Mouse (Mus musculus) embryonic facial prominence, embryonic 12.5 days (tissue): ENCODE data around the gene Wnt2. TPM values are rescaled to one million over a fixed set of nuclear protein-coding genes. Genes with fewer than 3 reads are reported as not detected.
A peak's percentile ranks its signal among the peaks of the same experiment; 100 is the strongest.

Experiments used
- ATAC-seq: fragments of 200-750 bp; cut with Nextera tagmentation; 2 replicates; pipeline ENCODE4 v1.8.0; 2017; ENCODE audit not compliant: insufficient number of reproducible peaks, insufficient read depth, low FRiP score, low TSS enrichment
- H3K27ac ChIP-seq: fragments of 300-500 bp; sonication (generic); 2 replicates; pipeline ENCODE4 v1.5.1; 2016; ENCODE audit warnings: mild to moderate bottlenecking
- H3K27me3 ChIP-seq: fragments of 300-500 bp; sonication (generic); 2 replicates; pipeline ENCODE4 v1.6.1; 2016; ENCODE audit warnings: mild to moderate bottlenecking, moderate library complexity
- H3K36me3 ChIP-seq: fragments of 300-500 bp; sonication (generic); 2 replicates; pipeline ENCODE4 v1.6.1; 2016; ENCODE audit warnings: mild to moderate bottlenecking
- H3K4me1 ChIP-seq: fragments of 300-500 bp; sonication (generic); 2 replicates; pipeline ENCODE4 v1.6.1; 2016
- H3K4me2 ChIP-seq: fragments of 300-500 bp; sonication (generic); replicated peaks from 2 replicates; pipeline ENCODE4 v1.6.1; 2016; ENCODE audit warnings: mild to moderate bottlenecking, moderate library complexity
- H3K4me3 ChIP-seq: fragments of 300-500 bp; sonication (generic); 2 replicates; pipeline ENCODE4 v1.5.1; 2016; ENCODE audit warnings: mild to moderate bottlenecking
- H3K9ac ChIP-seq: fragments of 300-500 bp; sonication (generic); 2 replicates; pipeline ENCODE4 v1.6.1; 2016; ENCODE audit warnings: mild to moderate bottlenecking, moderate library complexity
- H3K9me3 ChIP-seq: fragments of 300-500 bp; sonication (generic); 2 replicates; pipeline ENCODE4 v1.6.1; 2016; ENCODE audit warnings: mild to moderate bottlenecking, moderate library complexity
- WGBS: fragments of 180-500 bp; shearing (Covaris S2); methylation state at CpG from one replicate; pipeline ENCODE4 v1.1.7; 2016; 5-methylcytosine and 5-hydroxymethylcytosine counted together
- polyA plus RNA-seq: library from polyadenylated mRNA; unstranded; fragments of >200 nt; fragmentation: Nextera tagmentation; extraction: Ambion mirVana; gene quantifications from 2 replicates; pipeline ENCODE4 v1.2.1, GENCODE M21; 2016

Gene Wnt2
- 3.5 and 4.7 TPM in 2 replicates for polyA plus RNA-seq

- H3K9ac ChIP-seq = peak within 1 kb of the TSS; percentile 56
- H3K27me3 ChIP-seq = peaks cover 45% of the 10 kb centered on the region
- no peaks in the 10 kb centered on the region for H3K36me3 ChIP-seq
- no peak for ATAC-seq
- H3K27ac ChIP-seq = no peak within 1 kb of the TSS
- WGBS = under 1% methylated on average over 47 of the region's 47 CpGs
- peaks cover 18% of the 10 kb centered on the region for H3K4me1 ChIP-seq
- peak within 1 kb of the TSS; percentile 52 for H3K4me3 ChIP-seq
- no peaks in the 10 kb centered on the region for H3K9me3 ChIP-seq
- peak within 1 kb of the TSS; percentile 96 for H3K4me2 ChIP-seq
These were observed at the start of gene Wnt2 for GRCm38 (mm10) chr6:18029746-18030656. Gene Wnt2 (minus strand): TSS chr6:18030585.

DNA sequence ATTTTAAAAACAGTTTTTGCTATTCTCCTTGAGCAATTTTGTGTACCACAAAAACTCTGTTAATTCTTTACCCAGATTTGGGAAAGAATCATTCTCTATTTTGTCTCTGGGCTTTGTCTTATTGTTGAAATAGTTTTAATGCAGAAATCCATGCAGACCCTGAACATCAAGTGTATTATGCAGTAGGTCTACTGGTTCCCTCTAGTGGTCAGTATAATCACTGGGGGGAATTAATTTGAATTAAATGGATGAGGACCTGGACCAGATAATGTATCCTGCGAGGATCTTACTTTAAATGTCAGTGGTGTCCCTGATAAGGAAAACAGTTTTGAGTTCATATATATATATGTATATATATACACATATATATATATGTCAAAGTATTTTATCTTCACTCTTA is 48.2 kb upstream of the Wnt2 start:
- Histone ChIP-seq H3K27me3 (no peaks in the 10 kb centered on the region), H3K4me1 (no peaks in the 10 kb centered on the region), H3K36me3 (no peaks in the 10 kb centered on the region), H3K27ac (no peak overlapping the region), H3K9me3 (no peaks in the 10 kb centered on the region), H3K4me2 (no peak overlapping the region), H3K4me3 (no peak overlapping the region), H3K9ac (no peak overlapping the region)
- WGBS = 31% methylated on average over 1 of the region's 1 CpGs
- ATAC-seq = no peak

DNA sequence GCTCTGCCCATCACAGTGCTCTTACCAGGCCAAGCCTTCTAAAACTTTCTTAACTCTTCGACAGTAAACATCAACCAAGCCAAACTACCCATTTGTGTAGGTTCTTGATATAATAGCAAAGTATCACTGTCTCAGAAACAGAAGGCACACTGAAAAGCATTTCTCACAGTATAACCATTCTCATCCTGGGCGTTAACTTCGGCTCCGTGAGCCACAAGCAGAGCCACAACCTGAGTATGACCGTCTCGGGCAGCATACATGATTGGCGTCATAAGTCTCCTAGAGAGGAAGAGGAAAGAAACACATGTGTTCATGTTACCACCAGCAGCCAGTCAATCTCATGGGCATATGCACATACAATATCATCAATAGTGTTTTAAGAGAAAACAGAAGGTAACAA is 46.6 kb upstream of the Wnt2 start:
- Histone ChIP-seq H3K9me3 (no peaks in the 10 kb centered on the region), H3K27ac (no peak overlapping the region), H3K9ac (no peak overlapping the region), H3K4me2 (no peak overlapping the region), H3K36me3 (no peaks in the 10 kb centered on the region), H3K27me3 (no peaks in the 10 kb centered on the region), H3K4me1 (no peaks in the 10 kb centered on the region), H3K4me3 (no peak overlapping the region)
- WGBS = 73% methylated on average over 7 of the region's 7 CpGs
- ATAC-seq = no peak

DNA sequence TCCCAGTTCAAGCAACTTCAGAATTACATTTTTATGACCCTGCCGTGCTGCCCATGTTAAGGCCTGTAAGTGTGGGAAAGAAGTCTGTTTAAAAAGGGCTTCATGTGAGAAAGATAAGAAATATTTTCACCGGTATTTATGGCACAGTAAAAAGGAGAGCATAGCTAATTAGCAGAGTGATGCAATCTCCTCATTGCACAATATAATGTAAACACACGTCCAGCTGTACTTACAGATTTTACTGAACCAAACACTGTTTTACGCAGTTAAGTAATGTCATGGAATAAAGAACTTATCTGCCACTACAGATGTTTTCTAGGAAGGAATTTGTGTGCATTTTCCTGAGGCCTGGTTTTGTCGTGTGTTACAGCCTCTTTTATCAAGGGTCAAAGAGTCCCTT is 46.2 kb upstream of the Wnt2 start:
- no peaks in the 10 kb centered on the region for H3K4me1 ChIP-seq
- H3K4me2 ChIP-seq = no peak overlapping the region
- H3K36me3 ChIP-seq = no peaks in the 10 kb centered on the region
- 57% methylated on average over 5 of the region's 5 CpGs for WGBS
- no peak overlapping the region for H3K4me3 ChIP-seq
- no peak for ATAC-seq
- H3K9me3 ChIP-seq = no peaks in the 10 kb centered on the region
- H3K27me3 ChIP-seq = no peaks in the 10 kb centered on the region
- no peak overlapping the region for H3K9ac ChIP-seq
- no peak overlapping the region for H3K27ac ChIP-seq

- no peak overlapping the region for H3K4me2 ChIP-seq
- WGBS = 85% methylated on average over 4 of the region's 4 CpGs
- no peak overlapping the region for H3K4me3 ChIP-seq
- H3K4me1 ChIP-seq = no peaks in the 10 kb centered on the region
- no peaks in the 10 kb centered on the region for H3K9me3 ChIP-seq
- no peak overlapping the region for H3K9ac ChIP-seq
- no peak for ATAC-seq
- H3K36me3 ChIP-seq = no peaks in the 10 kb centered on the region
- no peak overlapping the region for H3K27ac ChIP-seq
- H3K27me3 ChIP-seq = no peaks in the 10 kb centered on the region
These were observed 27.5 kb upstream of the Wnt2 start for GRCm38 (mm10) chr6:18057899-18058298.

DNA sequence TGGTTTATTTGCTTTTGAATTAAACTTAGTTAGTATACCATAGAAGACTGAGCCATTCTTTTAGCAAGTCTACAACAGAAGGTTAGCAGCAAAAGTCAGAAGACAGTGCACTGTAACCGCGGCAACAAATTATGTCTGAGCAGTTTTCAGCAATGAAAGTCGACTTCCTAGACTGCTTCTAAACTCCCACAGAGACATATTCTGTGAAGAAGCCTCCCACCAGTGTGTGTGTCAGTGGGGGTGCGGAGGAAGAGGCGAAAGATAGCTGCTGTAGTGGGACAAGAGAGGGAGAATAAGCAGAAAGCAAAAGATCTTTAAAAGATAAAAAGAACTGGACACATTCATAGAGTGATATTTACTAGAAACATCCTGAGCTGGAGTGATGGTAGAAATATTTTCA is 21.3 kb upstream of the Wnt2 start:
- Histone ChIP-seq H3K9me3 (no peaks in the 10 kb centered on the region), H3K4me1 (no peaks in the 10 kb centered on the region), H3K9ac (no peak overlapping the region), H3K36me3 (no peaks in the 10 kb centered on the region), H3K4me2 (no peak overlapping the region), H3K27me3 (no peaks in the 10 kb centered on the region), H3K27ac (no peak overlapping the region), H3K4me3 (no peak overlapping the region)
- no peak for ATAC-seq
- WGBS = 74% methylated on average over 5 of the region's 5 CpGs

GRCm38 (mm10) chr6:18044299-18044698 is 13.9 kb upstream of the Wnt2 start:
- H3K9me3 ChIP-seq = no peaks in the 10 kb centered on the region
- no peaks in the 10 kb centered on the region for H3K27me3 ChIP-seq
- 83% methylated on average over 4 of the region's 4 CpGs for WGBS
- no peak overlapping the region for H3K27ac ChIP-seq
- no peaks in the 10 kb centered on the region for H3K36me3 ChIP-seq
- no peak for ATAC-seq
- H3K9ac ChIP-seq = no peak overlapping the region
- no peak overlapping the region for H3K4me2 ChIP-seq
- H3K4me3 ChIP-seq = no peak overlapping the region
- H3K4me1 ChIP-seq = no peaks in the 10 kb centered on the region

DNA sequence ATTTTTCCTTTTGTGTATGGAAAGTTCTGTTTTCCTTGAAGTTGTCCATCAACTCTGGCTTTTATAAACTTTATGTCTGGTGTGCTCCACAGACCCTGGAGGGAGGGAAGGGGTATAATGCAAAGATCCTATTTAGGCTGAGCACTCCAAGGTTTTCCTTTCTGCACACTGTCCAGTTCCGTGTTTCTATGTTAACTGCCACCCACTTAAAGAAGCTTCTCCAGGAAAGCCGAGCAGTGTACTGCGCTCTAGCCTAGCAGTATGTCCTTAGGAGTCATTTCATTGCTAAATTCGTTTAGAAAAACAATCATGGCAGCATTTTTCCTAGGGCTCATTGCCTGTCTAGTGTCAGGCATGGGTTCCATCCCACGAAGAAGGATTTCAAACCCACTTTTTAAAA is 12.8 kb upstream of the Wnt2 start:
- WGBS = 79% methylated on average over 5 of the region's 5 CpGs
- H3K27me3 ChIP-seq = no peaks in the 10 kb centered on the region
- H3K9me3 ChIP-seq = no peaks in the 10 kb centered on the region
- ATAC-seq = no peak
- no peak overlapping the region for H3K9ac ChIP-seq
- H3K27ac ChIP-seq = no peak overlapping the region
- H3K4me1 ChIP-seq = no peaks in the 10 kb centered on the region
- H3K4me3 ChIP-seq = no peak overlapping the region
- no peak overlapping the region for H3K4me2 ChIP-seq
- H3K36me3 ChIP-seq = no peaks in the 10 kb centered on the region

GRCm38 (mm10) chr6:18032271-18032670 is 1.9 kb upstream of the Wnt2 start:
- no peak overlapping the region for H3K27ac ChIP-seq
- peaks cover 45% of the 10 kb centered on the region for H3K27me3 ChIP-seq
- no peaks in the 10 kb centered on the region for H3K36me3 ChIP-seq
- no peaks in the 10 kb centered on the region for H3K9me3 ChIP-seq
- H3K9ac ChIP-seq = no peak overlapping the region
- 16% methylated on average over 6 of the region's 6 CpGs for WGBS
- H3K4me3 ChIP-seq = peak overlapping the region; percentile 52
- H3K4me1 ChIP-seq = peaks cover 18% of the 10 kb centered on the region
- H3K4me2 ChIP-seq = peak overlapping the region; percentile 96
- no peak for ATAC-seq

DNA sequence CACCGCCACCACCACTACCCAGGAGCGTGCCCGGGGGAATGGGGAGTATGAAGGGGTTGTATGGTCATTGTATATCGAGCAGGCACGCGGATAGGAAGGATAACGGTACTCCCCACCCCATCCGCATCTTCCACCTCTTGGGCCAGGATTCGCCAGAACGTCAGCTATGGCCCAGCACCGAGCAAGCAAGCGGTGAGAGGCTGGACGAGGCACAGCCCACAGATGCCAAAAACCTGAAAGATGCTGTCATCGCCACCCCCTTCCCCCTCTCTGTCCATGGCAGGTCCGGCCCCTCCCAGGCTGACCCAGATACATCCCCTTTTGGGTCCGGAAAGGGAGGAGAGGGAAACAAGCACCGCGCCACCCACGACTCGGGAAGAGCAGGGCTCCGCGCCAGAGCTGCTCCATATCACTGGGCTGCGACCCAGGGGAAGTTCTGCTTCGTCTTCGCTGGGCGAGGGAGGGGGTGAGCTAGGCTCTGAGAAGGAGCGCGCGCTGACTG is 1.2 kb upstream of the Wnt2 start:
- no peak overlapping the region for H3K27ac ChIP-seq
- ATAC-seq = peak; percentile 71; the same call in 1 of the 2 replicates
- H3K9ac ChIP-seq = peak overlapping the region; percentile 42; the same call in 1 of the 2 replicates
- under 1% methylated on average over 29 of the region's 29 CpGs for WGBS
- H3K4me1 ChIP-seq = peaks cover 18% of the 10 kb centered on the region
- H3K36me3 ChIP-seq = no peaks in the 10 kb centered on the region
- peaks cover 45% of the 10 kb centered on the region for H3K27me3 ChIP-seq
- H3K9me3 ChIP-seq = no peaks in the 10 kb centered on the region
- H3K4me3 ChIP-seq = peak overlapping the region; percentile 52
- H3K4me2 ChIP-seq = peak overlapping the region; percentile 96

DNA sequence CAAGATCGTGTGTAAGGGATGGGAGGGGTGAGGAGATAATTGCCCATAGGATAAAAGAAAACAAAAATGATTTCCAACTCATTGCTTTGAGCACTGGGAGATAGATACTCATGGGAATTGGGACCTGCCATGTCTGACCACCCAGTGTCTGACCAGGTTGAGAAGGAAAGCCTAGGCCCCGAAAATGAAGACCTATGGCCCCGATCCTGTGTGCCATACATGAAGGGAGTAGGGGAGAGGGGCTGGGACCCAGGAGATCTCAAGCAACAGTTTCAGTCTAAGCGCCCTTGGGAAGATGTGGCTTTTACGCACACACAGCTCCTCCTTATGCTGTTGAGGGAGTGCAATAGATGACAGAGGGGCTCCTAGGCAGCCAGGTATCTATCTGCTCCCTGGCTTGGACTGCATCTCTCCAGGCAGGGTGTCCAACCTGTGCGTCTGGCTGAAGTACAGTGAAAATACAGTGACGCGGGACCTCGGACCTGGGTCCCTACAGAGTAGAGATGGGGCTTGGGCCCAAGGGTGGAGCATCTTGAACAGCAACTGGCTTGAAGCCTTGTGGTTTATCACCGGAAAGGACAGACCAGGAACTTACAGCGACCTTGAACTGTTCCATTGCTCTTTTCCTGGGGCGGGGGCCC is 603 bp upstream of the Wnt2 start:
- H3K27ac ChIP-seq = no peak overlapping the region
- peak overlapping the region; percentile 96 for H3K4me2 ChIP-seq
- H3K27me3 ChIP-seq = peaks cover 45% of the 10 kb centered on the region
- peak; percentile 58 for ATAC-seq
- H3K9ac ChIP-seq = peak overlapping the region; percentile 42; the same call in 1 of the 2 replicates
- peak overlapping the region; percentile 52 for H3K4me3 ChIP-seq
- 7% methylated on average over 12 of the region's 12 CpGs for WGBS
- peaks cover 18% of the 10 kb centered on the region for H3K4me1 ChIP-seq
- H3K36me3 ChIP-seq = no peaks in the 10 kb centered on the region
- H3K9me3 ChIP-seq = no peaks in the 10 kb centered on the region
